Mouse (Mus musculus): Measurements from ENCODE around the gene Dnah8.

- no peak for TF ChIP-seq CTCF (IDR thresholded peaks at IDR 0.05; ENCODE audit: extremely low read depth, insufficient read depth, low read length)
- no peak for TF ChIP-seq POLR2A (IDR thresholded peaks at IDR 0.05; ENCODE audit: extremely low read depth, insufficient read depth, low read length)
Observed at GRCm38 (mm10) chr17:30640896-30641295, 16.7 kb downstream of the Dnah8 start.
